Mouse (Mus musculus) heart, embryonic 15.5 days (tissue): ENCODE data around the gene Spx. TPM values are rescaled to one million over a fixed set of nuclear protein-coding genes. Genes with fewer than 3 reads are reported as not detected.

ENCODE experiments used
- ATAC-seq: fragments of 200-750 bp; cut with Nextera tagmentation; replicated peaks from 2 replicates; pipeline ENCODE4 v1.8.0; 2017; ENCODE audit warnings: low read depth, moderate TSS enrichment; ENCODE audit not compliant: insufficient number of reproducible peaks, insufficient read depth, low FRiP score
- H3K27ac ChIP-seq: fragments of 300-500 bp; sonication (generic); 2 replicates; pipeline ENCODE4 v1.5.1; 2015; ENCODE audit warnings: mild to moderate bottlenecking, inconsistent platforms
- H3K27me3 ChIP-seq: fragments of 300-500 bp; sonication (generic); 2 replicates; pipeline ENCODE4 v1.6.1; 2015; ENCODE audit warnings: inconsistent platforms
- H3K36me3 ChIP-seq: fragments of 300-500 bp; sonication (generic); 2 replicates; pipeline ENCODE4 v1.6.1; 2015; ENCODE audit warnings: mild to moderate bottlenecking, inconsistent platforms
- H3K4me1 ChIP-seq: fragments of 300-500 bp; sonication (generic); replicated peaks from 2 replicates; pipeline ENCODE4 v1.6.1; 2015; ENCODE audit warnings: inconsistent platforms
- H3K4me2 ChIP-seq: fragments of 300-500 bp; sonication (generic); 2 replicates; pipeline ENCODE4 v1.6.1; 2015; ENCODE audit warnings: inconsistent platforms, mild to moderate bottlenecking, moderate library complexity
- H3K4me3 ChIP-seq: fragments of 300-500 bp; sonication (generic); 2 replicates; pipeline ENCODE4 v1.5.1; 2015; ENCODE audit warnings: mild to moderate bottlenecking, inconsistent platforms
- H3K9ac ChIP-seq: fragments of 300-500 bp; sonication (generic); 2 replicates; pipeline ENCODE4 v1.6.1; 2015; ENCODE audit warnings: mild to moderate bottlenecking, inconsistent platforms
- H3K9me3 ChIP-seq: fragments of 300-500 bp; sonication (generic); replicated peaks from 2 replicates; pipeline ENCODE4 v1.6.1; 2016; ENCODE audit warnings: inconsistent platforms
- WGBS: fragments of 180-500 bp; shearing (Covaris S2); methylation state at CpG from one replicate; pipeline ENCODE4 v1.1.7; 2015; ENCODE audit warnings: mixed read lengths; 5-methylcytosine and 5-hydroxymethylcytosine counted together
- polyA plus RNA-seq: library from polyadenylated mRNA; unstranded; fragments of >200 nt; fragmentation: Nextera tagmentation; extraction: Ambion mirVana; gene quantifications from 2 replicates; pipeline ENCODE4 v1.2.1, GENCODE M21; 2015

The Spx gene
- polyA plus RNA-seq, 1 experiment from 2014 or later = 0.14 TPM

DNA sequence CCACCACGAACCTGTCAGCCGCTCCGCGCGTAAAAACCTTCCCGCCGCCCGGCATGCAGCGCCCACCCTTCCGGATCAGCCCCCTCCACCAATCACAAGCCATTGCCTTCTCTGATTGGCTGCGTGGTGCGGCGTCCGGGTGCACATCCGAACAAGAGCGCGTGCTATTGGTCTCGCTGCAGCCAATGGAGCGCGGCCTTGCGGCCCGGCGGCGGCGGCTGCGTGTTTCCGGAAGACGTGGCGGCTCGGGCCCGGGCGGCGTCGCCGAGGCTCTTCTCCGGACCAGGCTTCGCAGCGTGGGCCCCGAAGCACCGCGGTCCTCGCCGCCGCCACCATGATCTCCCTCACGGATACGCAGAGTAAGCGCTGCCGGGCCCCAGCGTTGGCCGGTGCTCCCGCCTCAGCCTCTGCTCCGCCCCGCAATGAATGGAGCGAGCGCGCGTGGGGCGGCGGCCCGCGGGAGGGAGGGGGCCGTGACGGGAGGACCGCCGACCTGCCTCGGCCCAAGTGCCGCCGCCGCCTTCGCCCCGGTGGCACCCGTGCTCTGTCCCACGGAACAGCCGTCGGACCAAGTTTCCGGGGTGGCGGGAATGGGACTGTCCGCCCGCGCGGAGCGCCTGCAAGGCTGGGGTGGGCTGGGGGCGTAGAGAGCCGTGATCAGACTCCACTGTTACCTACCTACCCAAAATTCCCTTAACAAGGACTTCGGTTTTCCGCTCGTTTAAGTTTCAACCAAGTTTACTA, 26.1 kb upstream of the Spx start, which contains the start of the genes Recql and Golt1b:
Gene Recql (minus strand): TSS at position 77 of the 744 bp plus-strand sequence.
Gene Golt1b (plus strand): TSS at position 211 of the 744 bp plus-strand sequence.
- H3K4me2 ChIP-seq = peak within 1 kb of the TSS; percentile 77
- H3K27me3 ChIP-seq = no peaks in the 10 kb centered on the region
- H3K27ac ChIP-seq = peak within 1 kb of the TSS; percentile 44
- H3K9ac ChIP-seq = peak within 1 kb of the TSS; percentile 88
- under 1% methylated on average over 47 of the region's 87 CpGs for WGBS
- H3K36me3 ChIP-seq = no peaks in the 10 kb centered on the region
- H3K4me3 ChIP-seq = peak within 1 kb of the TSS; percentile 87
- H3K4me1 ChIP-seq = peaks cover 16% of the 10 kb centered on the region
- no peaks in the 10 kb centered on the region for H3K9me3 ChIP-seq
- ATAC-seq = peak; percentile 100

DNA sequence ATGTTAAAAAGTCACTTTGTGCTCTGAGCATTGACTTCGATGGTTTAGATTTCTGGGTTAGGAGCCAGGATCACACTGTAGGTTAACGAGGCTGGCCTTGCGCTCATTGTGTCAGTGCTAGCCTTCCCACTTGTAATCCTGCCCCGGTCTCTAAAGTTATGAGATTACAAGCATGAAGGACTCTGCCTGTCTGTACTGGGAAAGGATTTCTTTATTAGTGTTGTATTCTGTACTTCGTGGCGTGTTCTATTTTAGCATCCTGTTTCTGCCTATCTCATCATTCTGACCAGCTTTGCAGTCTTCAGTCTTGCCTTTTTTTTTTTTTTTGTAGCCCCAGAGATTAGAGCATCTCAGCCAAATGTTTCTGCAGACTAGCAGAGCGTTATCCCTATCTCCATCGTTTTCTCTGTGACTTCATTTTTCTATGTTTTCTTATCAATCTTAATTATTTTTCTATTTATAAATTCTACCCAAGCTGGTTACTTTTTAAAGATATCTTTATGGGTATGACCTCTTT, 25.4 kb upstream of the Spx start:
- Histone ChIP-seq H3K27ac (no peak overlapping the region), H3K27me3 (no peaks in the 10 kb centered on the region), H3K36me3 (peaks cover 1% of the 10 kb centered on the region), H3K9ac (peak overlapping the region; percentile 88), H3K4me2 (peak overlapping the region; percentile 65), H3K4me3 (peak overlapping the region; percentile 87), H3K4me1 (peaks cover 16% of the 10 kb centered on the region), H3K9me3 (no peaks in the 10 kb centered on the region)
- 10% methylated on average over 8 of the region's 8 CpGs for WGBS
- ATAC-seq = no peak

DNA sequence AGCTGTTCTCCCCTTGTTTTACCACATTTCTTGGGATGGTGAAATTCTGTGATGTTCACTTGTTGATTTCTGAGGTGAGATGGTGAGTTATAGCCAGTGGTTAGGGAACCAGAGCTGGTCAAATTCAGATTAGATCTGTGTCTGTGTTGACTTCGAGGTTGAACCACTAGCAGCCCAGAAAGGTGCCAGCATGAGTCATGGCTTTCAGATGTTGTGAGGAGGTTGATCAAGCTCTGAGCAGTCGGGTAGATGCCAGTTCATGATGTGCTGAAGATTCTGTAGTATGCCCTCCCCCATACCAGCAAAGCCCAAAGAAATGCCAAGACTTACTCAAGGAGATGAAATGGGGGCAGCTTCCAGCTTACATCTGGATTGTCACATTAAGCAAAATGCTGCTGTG, 24.1 kb upstream of the Spx start:
- Histone ChIP-seq H3K4me3 (no peak overlapping the region), H3K4me1 (peaks cover 16% of the 10 kb centered on the region), H3K9ac (no peak overlapping the region), H3K9me3 (no peaks in the 10 kb centered on the region), H3K27me3 (no peaks in the 10 kb centered on the region), H3K36me3 (peaks cover 13% of the 10 kb centered on the region), H3K27ac (no peak overlapping the region), H3K4me2 (no peak overlapping the region)
- no peak for ATAC-seq
- 76% methylated on average over 2 of the region's 2 CpGs for WGBS

DNA sequence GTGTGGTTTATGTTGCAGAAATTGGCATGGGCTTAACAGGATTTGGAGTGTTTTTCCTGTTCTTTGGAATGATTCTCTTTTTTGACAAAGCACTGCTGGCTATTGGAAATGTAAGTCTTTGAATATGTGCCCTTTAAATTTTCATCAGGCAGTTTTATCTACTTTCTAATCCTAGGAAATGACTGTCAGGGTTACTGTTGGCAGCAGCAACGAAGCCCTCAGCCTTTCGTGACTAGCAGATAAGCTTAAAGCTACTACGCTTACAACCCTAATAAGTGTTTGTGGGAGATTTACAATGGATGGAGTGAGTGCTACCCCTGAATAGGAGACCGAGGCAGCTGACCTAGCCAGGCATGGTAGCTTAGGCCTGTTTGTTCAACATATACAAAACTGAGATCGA, 20.9 kb upstream of the Spx start:
- no peak overlapping the region for H3K4me3 ChIP-seq
- H3K27ac ChIP-seq = no peak overlapping the region
- H3K36me3 ChIP-seq = peaks cover 31% of the 10 kb centered on the region
- H3K9ac ChIP-seq = no peak overlapping the region
- H3K9me3 ChIP-seq = no peaks in the 10 kb centered on the region
- H3K4me1 ChIP-seq = peaks cover 10% of the 10 kb centered on the region
- 49% methylated on average over 5 of the region's 5 CpGs for WGBS
- no peak for ATAC-seq
- no peak overlapping the region for H3K4me2 ChIP-seq
- H3K27me3 ChIP-seq = no peaks in the 10 kb centered on the region

DNA sequence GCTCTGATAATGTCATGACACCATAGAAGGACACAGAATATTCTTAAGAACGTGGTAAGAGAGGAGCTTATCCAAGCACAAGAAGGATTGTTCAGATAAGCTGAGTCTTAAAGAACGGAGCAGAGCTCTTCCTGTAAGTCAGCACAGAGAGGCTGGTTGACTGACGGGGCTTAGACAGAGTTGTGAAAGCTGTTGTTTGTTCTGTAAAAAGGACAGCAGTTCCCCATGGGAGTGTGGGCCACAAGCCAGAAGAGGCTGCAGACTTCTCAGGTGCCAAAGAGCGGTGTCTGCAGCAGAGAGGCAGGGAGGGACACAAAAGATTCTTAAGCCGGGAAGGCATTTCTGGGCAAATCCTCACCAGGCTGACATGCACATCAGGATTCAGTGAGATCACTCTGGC, 18.6 kb upstream of the Spx start:
- no peaks in the 10 kb centered on the region for H3K27me3 ChIP-seq
- peaks cover 31% of the 10 kb centered on the region for H3K36me3 ChIP-seq
- 77% methylated on average over 5 of the region's 5 CpGs for WGBS
- no peak for ATAC-seq
- H3K27ac ChIP-seq = no peak overlapping the region
- 0 out of 2 replicates have a peak, but pooled peaks cover 2% of the 10 kb centered on the region for H3K4me1 ChIP-seq
- no peak overlapping the region for H3K4me2 ChIP-seq
- H3K9ac ChIP-seq = no peak overlapping the region
- no peaks in the 10 kb centered on the region for H3K9me3 ChIP-seq
- H3K4me3 ChIP-seq = no peak overlapping the region

DNA sequence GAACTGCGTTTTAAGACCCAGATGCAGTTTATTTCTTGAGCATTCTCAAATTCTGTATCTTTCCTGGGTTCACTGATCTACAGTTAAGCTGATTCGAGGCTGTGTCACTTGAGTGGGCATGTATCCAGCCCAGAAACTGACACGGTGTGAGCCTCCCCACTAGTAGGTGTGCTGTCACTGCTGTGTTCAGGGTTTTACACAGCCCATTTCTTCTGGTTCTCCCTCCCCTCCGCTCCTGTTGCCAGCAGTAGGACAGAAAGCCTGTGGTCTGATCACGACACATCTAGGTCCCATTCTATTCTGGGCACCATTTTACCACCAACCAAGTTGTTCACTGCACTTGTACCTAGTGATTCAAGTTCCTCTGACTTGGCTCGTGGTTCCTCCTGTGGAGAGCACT, 17.5 kb upstream of the Spx start:
- Histone ChIP-seq H3K27ac (no peak overlapping the region), H3K4me2 (no peak overlapping the region), H3K27me3 (no peaks in the 10 kb centered on the region), H3K4me1 (0 out of 2 replicates have a peak, but pooled peaks cover 2% of the 10 kb centered on the region), H3K9me3 (no peaks in the 10 kb centered on the region), H3K9ac (no peak overlapping the region), H3K4me3 (no peak overlapping the region), H3K36me3 (peaks cover 39% of the 10 kb centered on the region)
- WGBS = 86% methylated on average over 6 of the region's 6 CpGs
- no peak for ATAC-seq

DNA sequence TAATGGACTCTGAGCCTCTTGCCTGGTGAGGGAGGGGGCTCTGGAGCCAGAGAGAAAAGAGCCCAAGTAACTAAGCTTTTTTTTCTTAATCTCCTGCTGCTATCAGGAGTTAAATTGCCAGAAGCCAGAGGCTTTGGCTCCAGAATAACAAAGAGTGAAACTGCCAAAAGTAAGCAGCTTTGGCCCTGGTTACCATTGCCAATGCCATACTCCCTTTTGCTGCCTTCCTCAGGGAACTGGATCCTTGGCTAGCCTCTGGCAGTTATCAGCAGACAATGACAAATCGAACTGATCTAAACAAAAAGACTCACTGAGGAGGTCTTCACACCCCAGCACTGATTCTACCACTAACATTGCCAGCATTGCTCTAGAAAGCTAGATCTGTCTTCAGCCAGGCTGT, 2.1 kb upstream of the Spx start:
- H3K36me3 ChIP-seq = no peaks in the 10 kb centered on the region
- no peak overlapping the region for H3K4me2 ChIP-seq
- no peak overlapping the region for H3K4me3 ChIP-seq
- H3K27ac ChIP-seq = no peak overlapping the region
- peaks cover 38% of the 10 kb centered on the region for H3K27me3 ChIP-seq
- no peak for ATAC-seq
- no peak overlapping the region for H3K9ac ChIP-seq
- H3K4me1 ChIP-seq = peaks cover 3% of the 10 kb centered on the region
- no peaks in the 10 kb centered on the region for H3K9me3 ChIP-seq
- 17% methylated on average over 1 of the region's 1 CpGs for WGBS

DNA sequence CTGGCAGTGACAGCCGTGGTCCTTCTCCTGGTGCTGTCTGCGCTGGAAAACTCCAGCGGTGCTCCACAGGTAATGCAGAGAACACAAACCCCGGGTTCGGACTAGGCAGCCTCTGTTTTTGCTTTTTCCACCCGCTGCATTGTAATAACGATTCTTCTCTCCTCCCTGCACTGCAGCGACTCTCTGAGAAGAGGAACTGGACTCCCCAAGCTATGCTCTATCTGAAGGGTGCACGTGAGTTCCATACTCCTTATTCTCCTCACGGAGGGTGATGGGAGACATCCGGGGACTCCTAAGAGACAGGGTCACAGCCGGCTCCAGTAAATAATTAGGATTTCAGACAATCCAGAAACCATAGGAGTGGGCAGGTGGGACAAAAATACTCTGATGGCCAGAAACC, 604 bp downstream of the Spx start:
- Histone ChIP-seq H3K4me2 (no peak overlapping the region), H3K9me3 (no peaks in the 10 kb centered on the region), H3K27ac (no peak overlapping the region), H3K27me3 (peaks cover 38% of the 10 kb centered on the region), H3K4me3 (no peak overlapping the region), H3K4me1 (peaks cover 3% of the 10 kb centered on the region), H3K9ac (no peak overlapping the region), H3K36me3 (no peaks in the 10 kb centered on the region)
- no peak for ATAC-seq
- WGBS = 18% methylated on average over 12 of the region's 12 CpGs

DNA sequence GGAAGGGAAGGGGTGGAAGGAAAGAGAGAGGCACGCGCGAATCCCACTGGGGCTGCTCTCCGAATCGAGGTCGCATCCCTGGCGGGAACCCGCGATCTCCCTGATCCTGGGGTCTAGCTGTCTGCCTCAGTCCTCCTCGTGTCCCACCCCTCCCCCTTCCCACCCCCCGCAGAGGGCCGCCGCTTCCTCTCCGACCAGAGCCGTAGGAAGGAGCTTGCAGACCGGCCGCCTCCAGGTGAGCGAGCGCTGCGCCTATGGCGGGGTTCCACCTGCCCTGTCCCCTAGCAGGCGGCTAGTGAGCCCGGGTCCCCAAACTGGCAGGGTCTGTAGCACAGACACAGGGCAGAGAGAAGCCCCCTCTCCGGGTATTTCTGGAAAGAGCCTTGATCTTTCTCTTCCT, 1.4 kb downstream of the Spx start:
- Histone ChIP-seq H3K27me3 (peaks cover 38% of the 10 kb centered on the region), H3K36me3 (no peaks in the 10 kb centered on the region), H3K4me3 (peak overlapping the region; percentile 35), H3K9ac (no peak overlapping the region), H3K27ac (no peak overlapping the region), H3K9me3 (no peaks in the 10 kb centered on the region), H3K4me1 (peaks cover 3% of the 10 kb centered on the region), H3K4me2 (peak overlapping the region; percentile 65)
- 2% methylated on average over 24 of the region's 24 CpGs for WGBS
- no peak for ATAC-seq

DNA sequence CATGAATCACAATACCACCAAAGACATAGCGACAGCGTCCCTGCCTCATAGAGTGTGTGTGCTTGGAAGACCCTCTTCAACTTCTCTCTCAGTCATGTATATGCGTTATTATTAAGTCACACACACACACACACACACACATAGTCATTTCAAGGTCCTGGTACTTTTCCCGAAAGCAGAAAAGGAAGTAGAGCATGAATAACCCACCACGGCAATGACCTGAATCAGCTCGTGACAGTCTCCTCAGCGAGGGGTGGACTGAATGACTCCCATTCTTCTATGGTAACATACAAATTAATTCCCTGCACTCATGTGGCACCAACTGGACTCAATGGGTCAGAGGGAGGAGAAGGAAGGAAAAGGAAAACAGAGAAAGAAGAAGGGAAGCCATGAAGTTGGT, 11.7 kb downstream of the Spx start:
- no peaks in the 10 kb centered on the region for H3K36me3 ChIP-seq
- no peak overlapping the region for H3K9ac ChIP-seq
- no peak for ATAC-seq

DNA sequence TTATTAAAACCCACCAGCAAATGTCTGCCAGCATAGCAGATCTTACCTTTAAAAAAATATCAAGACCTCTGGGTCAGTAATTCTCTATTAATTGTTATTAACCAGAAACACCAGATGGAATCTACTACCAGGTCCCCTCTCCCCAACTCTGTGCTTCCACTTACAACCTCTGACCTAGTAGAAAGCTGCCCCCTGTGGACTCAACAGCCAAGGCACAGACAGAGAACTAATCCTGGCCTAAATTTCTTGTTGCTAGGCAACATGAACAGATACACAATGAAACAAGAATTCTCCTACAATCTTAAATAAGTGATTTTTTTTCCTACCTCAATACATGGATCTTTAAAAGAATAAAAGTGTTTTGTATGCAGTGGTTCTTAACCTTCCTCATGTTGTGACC, 15.8 kb downstream of the Spx start:
- Histone ChIP-seq H3K4me2 (no peak overlapping the region), H3K36me3 (no peaks in the 10 kb centered on the region), H3K9me3 (no peaks in the 10 kb centered on the region), H3K4me1 (no peaks in the 10 kb centered on the region), H3K4me3 (no peak overlapping the region), H3K27ac (no peak overlapping the region), H3K27me3 (no peaks in the 10 kb centered on the region), H3K9ac (no peak overlapping the region)
- ATAC-seq = no peak

More for the DNA sequence above, 11.7 kb downstream of the Spx start:
- Histone ChIP-seq H3K4me3 (no peak overlapping the region), H3K27me3 (no peaks in the 10 kb centered on the region), H3K9me3 (no peaks in the 10 kb centered on the region), H3K4me1 (no peaks in the 10 kb centered on the region), H3K4me2 (no peak overlapping the region), H3K27ac (no peak overlapping the region)
- WGBS = 74% methylated on average over 7 of the region's 7 CpGs

DNA sequence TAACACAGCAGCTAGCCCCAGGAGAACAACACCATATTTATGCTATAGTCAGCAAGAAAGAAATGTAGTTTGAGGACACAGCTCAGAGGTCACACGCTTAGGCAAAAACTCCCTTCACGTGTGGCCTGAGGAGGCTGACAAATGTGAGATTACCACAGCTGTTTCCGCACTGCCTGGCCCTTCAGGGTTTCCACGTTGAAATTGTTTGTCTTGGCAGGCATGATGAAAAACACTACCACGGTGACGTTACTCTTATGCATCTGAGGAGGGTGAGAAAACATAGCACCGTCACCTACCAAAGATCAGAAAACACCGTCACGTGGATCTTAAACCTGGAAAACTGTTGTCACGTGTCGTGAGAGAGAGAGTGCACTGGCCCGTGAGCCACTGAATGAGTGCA, 38.1 kb downstream of the Spx start:
- no peak overlapping the region for H3K9ac ChIP-seq
- no peaks in the 10 kb centered on the region for H3K36me3 ChIP-seq
- no peak; the same call in 1 of the 2 replicates for ATAC-seq
- H3K4me1 ChIP-seq = no peaks in the 10 kb centered on the region
- no peaks in the 10 kb centered on the region for H3K27me3 ChIP-seq
- no peak overlapping the region for H3K4me3 ChIP-seq
- H3K4me2 ChIP-seq = no peak overlapping the region
- 56% methylated on average over 12 of the region's 12 CpGs for whole genome bisulfite sequencing
- H3K27ac ChIP-seq = no peak overlapping the region
- no peaks in the 10 kb centered on the region for H3K9me3 ChIP-seq
